Mouse (Mus musculus): ENCODE results near the gene Ruvbl1.

- TF ChIP-seq CTCF (IDR thresholded peaks at IDR 0.05; ENCODE audit: control insufficient read depth, insufficient read depth, low read length), result no peak
- no peak for TF ChIP-seq POLR2A (IDR thresholded peaks at IDR 0.05; ENCODE audit: borderline replicate concordance, control insufficient read depth, low read depth, low read length)
Observed at GRCm38 (mm10) chr6:88444076-88444750, 21.0 kb upstream of the Ruvbl1 start.
